Mouse (Mus musculus): Measurements from ENCODE around the gene Scd2. TPM values are rescaled to one million over a fixed set of nuclear protein-coding genes. Genes with fewer than 3 reads are reported as not detected.

Gene Scd2
- total and polyA plus RNA-seq, 3 experiments = 47.4 to 593 (median 392) TPM

DNA sequence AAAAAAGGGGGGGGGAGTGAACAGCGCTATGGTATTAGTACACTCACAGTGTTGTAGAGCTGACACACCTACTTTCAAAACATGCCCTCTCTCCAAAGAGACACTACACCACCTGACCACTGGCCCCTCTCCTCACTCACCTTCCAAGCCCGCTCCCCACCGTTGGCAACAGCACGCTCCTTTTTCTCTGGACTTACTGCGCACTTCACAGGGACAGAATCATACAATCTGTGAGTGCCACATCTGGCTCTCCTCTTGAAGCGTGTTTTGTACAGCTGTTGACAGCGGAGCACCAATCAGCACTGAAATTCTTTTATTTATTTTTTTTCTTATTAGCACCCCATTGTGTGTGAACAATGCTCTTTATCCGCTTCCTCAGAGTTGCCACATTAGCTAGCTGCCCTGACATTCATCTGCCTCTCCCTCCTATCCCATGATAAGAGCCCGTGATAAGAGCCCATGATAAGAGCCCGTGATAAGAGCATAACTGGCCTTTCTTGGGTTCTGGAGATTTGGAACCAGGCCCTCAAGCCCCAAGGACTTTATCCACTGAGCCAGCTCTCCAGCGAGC lies 47.0 kb upstream of the Scd2 start (continued):
- TF ChIP-seq CHD2 (IDR thresholded peaks at IDR 0.05; ENCODE audit: low read length) (no peak), RCOR1 (IDR thresholded peaks at IDR 0.05; ENCODE audit: low read depth, low read length) (peak; percentile 29; the same call in 1 of the 2 replicates), MAFK (IDR thresholded peaks at IDR 0.05; ENCODE audit: borderline replicate concordance, low read depth, low read length) (no peak)

DNA sequence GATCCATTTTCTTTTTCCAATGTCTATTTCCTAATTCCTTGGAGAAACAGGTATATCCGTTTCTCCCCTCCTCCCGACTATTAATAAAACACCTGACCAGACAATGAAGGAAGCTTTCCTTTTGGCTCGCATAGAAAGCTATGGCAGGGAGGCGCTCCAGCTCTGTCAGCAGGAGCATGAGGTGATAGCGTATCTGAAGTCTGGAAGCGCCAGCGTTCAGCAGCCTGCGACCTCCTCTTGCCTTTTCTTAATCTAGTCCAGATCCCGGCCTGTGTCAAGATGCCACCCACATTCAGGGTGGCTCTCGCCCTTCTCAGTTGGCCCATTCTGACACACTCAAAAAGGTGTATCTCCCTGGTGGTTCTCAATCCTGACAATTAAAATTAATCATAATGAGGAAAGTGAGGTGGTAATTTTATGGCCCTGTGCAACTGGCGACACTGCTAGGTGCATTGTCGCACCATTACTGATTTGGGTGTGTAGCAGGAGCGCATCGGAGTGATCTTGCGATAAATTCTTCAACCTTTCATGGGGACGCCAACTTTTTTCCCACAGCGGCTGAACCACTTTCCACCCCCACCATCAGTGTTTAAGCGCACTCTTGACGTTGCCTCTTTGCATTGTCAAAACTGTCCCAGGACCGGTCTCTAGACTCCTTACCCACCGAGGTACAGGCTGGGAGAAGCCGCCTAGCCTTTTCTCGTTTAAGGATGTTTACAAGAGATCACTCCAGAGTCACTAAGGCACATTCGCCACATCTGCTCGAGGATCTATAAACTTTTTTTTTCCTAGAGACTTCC lies 46.0 kb upstream of the Scd2 start:
- Histone ChIP-seq H3K4me1 (ENCODE audit: control insufficient read depth in 1 of 2, insufficient read depth in 2 of 2, low read length in 2 of 2) (peaks cover 3 to 14% of the 10 kb centered on the region in 2 experiments), H3K36me3 (ENCODE audit: control insufficient read depth in 1 of 2, insufficient read depth in 2 of 2, low read length in 2 of 2) (peaks cover 0 to 9% of the 10 kb centered on the region in 2 experiments; a peak in 2 of 4 replicates), H3K27me3 (ENCODE audit: control insufficient read depth in 1 of 2, insufficient read depth in 2 of 2, low read length in 2 of 2) (no peaks in the 10 kb centered on the region), H3K79me2 (ENCODE audit: control insufficient read depth, insufficient read depth, low read length, poor library complexity) (no peaks in the 10 kb centered on the region; the same call in 1 of the 2 replicates), H3K9me3 (replicated peaks; ENCODE audit: insufficient read depth, low read length) (no peaks in the 10 kb centered on the region), H3K4me3 (ENCODE audit: control insufficient read depth in 1 of 2, insufficient read depth in 1 of 2, low read depth in 2 of 2, low read length in 2 of 2) (peak overlapping the region; percentile 51 to 53), H3K9ac (ENCODE audit: control insufficient read depth, low read depth, low read length, poor library complexity, severe bottlenecking) (peak overlapping the region; percentile 71), H3K27ac (ENCODE audit: control insufficient read depth, low read depth, low read length) (peak overlapping the region; percentile 96)
- peak; percentile 92 for DNase-seq (ENCODE audit: low read depth, low spot score)
- TF ChIP-seq ZNF384 (IDR thresholded peaks at IDR 0.05; ENCODE audit: low read depth, low read length) (no peak), POLR2AphosphoS2 (IDR thresholded peaks at IDR 0.05; ENCODE audit: low read length) (no peak), JUND (IDR thresholded peaks at IDR 0.05; ENCODE audit: low read depth, low read length) (no peak), CHD1 (IDR thresholded peaks at IDR 0.05; ENCODE audit: low read depth, low read length) (peak; percentile 93; the same call in 1 of the 2 replicates), SMC3 (IDR thresholded peaks at IDR 0.05; ENCODE audit: low read depth, low read length) (peak; percentile 37), TBP (IDR thresholded peaks at IDR 0.05; ENCODE audit: low read depth, low read length) (peak; percentile 81; the same call in 1 of the 2 replicates), EP300 (IDR thresholded peaks at IDR 0.05; ENCODE audit: low read depth in 1 of 2, low read length in 2 of 2) (peak; percentile 19 to 45), MAX (IDR thresholded peaks at IDR 0.05; ENCODE audit: low read length) (0 out of 2 replicates have a peak, but pooled peaks have one; percentile 64), SIN3A (IDR thresholded peaks at IDR 0.05; ENCODE audit: low read length) (peak; percentile 44; the same call in 1 of the 2 replicates), ETS1 (IDR thresholded peaks at IDR 0.05; ENCODE audit: low read depth, low read length) (peak; percentile 73), RCOR1 (IDR thresholded peaks at IDR 0.05; ENCODE audit: low read depth, low read length) (peak; percentile 2; the same call in 1 of the 2 replicates), TCF12 (IDR thresholded peaks at IDR 0.05; ENCODE audit: low read depth, low read length) (peak; percentile 17; the same call in 1 of the 2 replicates), GATA1 (IDR thresholded peaks at IDR 0.05; ENCODE audit: low read depth, low read length) (peak; percentile 74), TAL1 (IDR thresholded peaks at IDR 0.05; ENCODE audit: low read length) (0 out of 2 replicates have a peak, but pooled peaks have one; percentile 11), ZKSCAN1 (IDR thresholded peaks at IDR 0.05; ENCODE audit: low read depth, low read length) (no peak), MXI1 (IDR thresholded peaks at IDR 0.05; ENCODE audit: low read depth, low read length) (peak; percentile 82), USF1 (IDR thresholded peaks at IDR 0.05; ENCODE audit: low read depth, low read length) (no peak), BHLHE40 (IDR thresholded peaks at IDR 0.05; ENCODE audit: borderline replicate concordance, low read depth, low read length) (no peak), CTCF (IDR thresholded peaks at IDR 0.05 in 2 of 3, conservative IDR thresholded peaks at IDR 0.05 in 1 of 3; ENCODE audit: control insufficient read depth in 1 of 3, insufficient read depth in 1 of 3, low read depth in 2 of 3, low read length in 3 of 3, poor library complexity in 1 of 3, severe bottlenecking in 1 of 3) (peak in 2 of 3 experiments; percentile 30 to 40; a peak in 3 of 6 replicates), RAD21 (IDR thresholded peaks at IDR 0.05; ENCODE audit: low read depth, low read length) (peak; percentile 35), MYB (IDR thresholded peaks at IDR 0.05; ENCODE audit: low read depth, low read length) (no peak), NELFE (IDR thresholded peaks at IDR 0.05; ENCODE audit: low read depth, low read length) (peak; percentile 30; the same call in 1 of the 2 replicates), KAT2A (conservative IDR thresholded peaks at IDR 0.05; ENCODE audit: low read depth, low read length) (no peak), UBTF (IDR thresholded peaks at IDR 0.05; ENCODE audit: borderline replicate concordance, insufficient read depth, low read depth, low read length) (peak; percentile 89; the same call in 1 of the 2 replicates), GABPA (IDR thresholded peaks at IDR 0.05; ENCODE audit: low read depth, low read length) (no peak), MAZ (IDR thresholded peaks at IDR 0.05; ENCODE audit: low read depth, low read length) (peak; percentile 61; the same call in 1 of the 2 replicates), ZMIZ1 (IDR thresholded peaks at IDR 0.05; ENCODE audit: low read depth, low read length) (peak; percentile 21; the same call in 1 of the 2 replicates), POLR2A (IDR thresholded peaks at IDR 0.05; ENCODE audit: control insufficient read depth in 1 of 2, insufficient read depth in 1 of 2, low read depth in 1 of 2, low read length in 2 of 2, poor library complexity in 1 of 2) (peak in 1 of 2 experiments; percentile 48; a peak in 3 of 4 replicates), ELF1 (IDR thresholded peaks at IDR 0.05; ENCODE audit: low read depth, low read length) (no peak), MYC (IDR thresholded peaks at IDR 0.05; ENCODE audit: low read depth, low read length) (peak; percentile 75; the same call in 1 of the 2 replicates)

All from MEL (cell line).